Mouse (Mus musculus): ENCODE data around the gene Med23.

The Med23 gene

DNA sequence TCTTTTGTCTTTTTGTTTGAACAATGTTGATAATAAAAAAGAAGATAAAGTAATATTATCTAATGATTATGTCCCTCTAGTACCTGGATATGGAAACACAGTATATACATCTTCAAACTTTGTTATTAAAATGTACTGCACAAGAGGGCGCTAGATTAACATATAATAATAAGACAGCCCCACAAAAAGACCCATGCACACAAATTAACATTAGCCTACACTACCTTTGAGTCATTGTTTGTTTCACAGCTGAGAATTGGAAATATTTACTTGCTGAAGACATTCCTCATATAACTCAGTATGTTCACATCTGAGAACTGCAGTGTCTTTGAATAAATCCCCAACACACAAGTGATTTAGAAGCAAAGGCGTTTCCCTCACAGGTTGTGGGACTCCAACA, 91.3 kb downstream of the Med23 start:
- DNase-seq (ENCODE audit: low spot score in 2 of 2) = no peak

DNA sequence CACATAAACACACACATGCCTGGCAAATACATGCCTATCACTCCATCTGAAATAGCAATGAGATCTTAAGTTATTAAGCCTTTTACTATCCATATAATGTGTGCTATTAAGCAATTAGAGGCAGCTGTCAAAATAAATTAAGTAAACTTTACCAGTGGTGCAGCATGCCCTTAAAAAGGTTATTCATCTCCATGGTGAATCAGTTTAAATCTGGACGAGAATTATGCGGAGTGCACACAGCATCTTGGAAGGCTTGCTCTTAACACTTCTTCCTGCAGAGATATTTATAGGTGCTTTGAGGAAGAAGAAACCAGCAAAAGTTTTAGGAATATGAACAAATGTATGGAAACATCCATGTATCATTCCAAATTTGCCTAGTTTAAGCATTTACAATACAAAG, 92.1 kb downstream of the Med23 start:
- DNase-seq (ENCODE audit: low spot score in 2 of 2) = no peak
